Mouse (Mus musculus): ENCODE results near the gene Pde9a.
"Not testable (repeated sequence)": the region's sequence is repeated elsewhere in the genome, so short reads cannot be mapped to it uniquely, and the experiment has no call there.

GRCm38 (mm10) chr17:31354684-31355083, 31.3 kb upstream of the Pde9a start:
- not testable (repeated sequence) for TF ChIP-seq GATA1, TAL1 (IDR thresholded peaks at IDR 0.05; ENCODE audit: low read length)

All from erythroblast, embryonic 14.5 days (primary cell).